Mouse (Mus musculus) ovary, postnatal 14 days (tissue): ENCODE measurements around the gene Clps.
A peak's percentile ranks its signal among the peaks of the same experiment; 100 is the strongest.
"Not testable (repeated sequence)": the region's sequence is repeated elsewhere in the genome, so short reads cannot be mapped to it uniquely, and the experiment has no call there.

Source experiments
- DNase-seq: peaks from one replicate; pipeline ENCODE4 v3.0.0; 2022; ENCODE audit warnings: low spot score

The Clps gene

DNA sequence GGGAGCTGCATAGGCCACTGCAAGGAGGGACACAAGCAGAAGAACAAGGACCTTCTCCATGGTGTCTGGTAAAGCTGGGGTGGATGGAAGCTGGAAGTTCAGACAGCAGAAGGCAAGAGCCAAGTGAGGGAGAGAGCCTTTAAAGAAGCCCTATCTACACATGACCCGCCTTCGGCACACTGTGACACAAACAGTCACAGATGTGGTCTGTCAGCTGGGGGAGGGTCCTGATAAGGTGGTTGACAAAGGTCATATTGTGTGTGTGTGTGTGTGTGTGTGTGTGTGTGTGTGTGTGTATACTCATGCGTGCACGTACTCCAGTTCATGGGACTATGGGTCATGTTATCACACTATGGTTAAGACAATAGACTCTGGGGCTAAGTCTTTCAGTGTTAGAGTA, at the start of gene Clps:
Gene Clps (minus strand): TSS at position 169 of the 400 bp plus-strand sequence.
- DNase-seq: no peak

DNA sequence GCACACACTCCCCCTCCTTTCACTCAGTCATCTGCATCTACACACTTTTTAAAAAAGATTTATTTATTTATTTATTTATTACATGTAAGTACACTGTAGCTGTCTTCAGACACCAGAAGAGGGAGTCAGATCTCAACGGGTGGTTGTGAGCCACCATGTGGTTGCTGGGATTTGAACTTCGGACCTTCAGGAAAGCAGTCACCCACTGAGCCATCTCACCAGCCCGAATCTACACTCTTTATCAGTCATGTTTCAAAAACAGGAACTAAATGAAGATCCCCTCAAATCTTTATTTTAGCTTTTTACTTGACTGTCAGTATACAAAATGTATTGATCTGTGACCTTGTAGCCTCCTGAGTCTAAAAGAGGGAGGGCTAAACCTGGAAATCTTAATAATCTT, 49.0 kb upstream of the Clps start:
- no peak for DNase-seq

DNA sequence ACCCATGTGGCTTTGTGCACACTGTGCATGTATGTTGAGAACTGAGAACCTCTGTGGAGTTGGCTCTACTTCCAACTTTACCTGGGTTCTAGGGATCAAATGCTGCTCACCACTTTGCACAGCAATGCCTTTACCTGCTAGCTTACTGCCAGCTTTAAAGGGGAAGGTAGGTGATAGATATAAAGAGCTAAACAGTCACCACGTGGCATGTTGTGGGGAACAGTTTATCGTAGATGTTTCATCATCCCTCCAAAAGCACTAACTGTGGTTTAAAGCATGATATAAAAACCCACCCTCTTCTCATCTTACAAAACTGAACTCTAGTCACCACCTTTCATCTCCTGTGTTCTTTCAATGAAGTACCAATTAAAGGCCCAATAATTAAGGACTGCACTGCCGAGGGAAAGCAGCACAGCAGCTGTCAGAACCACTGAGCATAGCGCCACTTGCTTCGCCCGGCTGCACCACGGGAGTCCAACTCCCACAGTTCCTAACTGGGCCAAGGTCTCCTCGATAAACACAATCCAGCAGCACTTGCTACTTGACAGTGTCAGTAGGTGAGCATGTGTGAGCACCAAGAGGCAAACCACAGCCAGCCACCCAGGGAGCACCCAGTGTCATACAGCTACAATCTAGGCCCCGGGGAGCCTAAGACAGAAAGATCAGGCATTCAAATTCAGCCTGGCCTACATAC, 41.1 kb upstream of the Clps start:
- DNase-seq: no peak

DNA sequence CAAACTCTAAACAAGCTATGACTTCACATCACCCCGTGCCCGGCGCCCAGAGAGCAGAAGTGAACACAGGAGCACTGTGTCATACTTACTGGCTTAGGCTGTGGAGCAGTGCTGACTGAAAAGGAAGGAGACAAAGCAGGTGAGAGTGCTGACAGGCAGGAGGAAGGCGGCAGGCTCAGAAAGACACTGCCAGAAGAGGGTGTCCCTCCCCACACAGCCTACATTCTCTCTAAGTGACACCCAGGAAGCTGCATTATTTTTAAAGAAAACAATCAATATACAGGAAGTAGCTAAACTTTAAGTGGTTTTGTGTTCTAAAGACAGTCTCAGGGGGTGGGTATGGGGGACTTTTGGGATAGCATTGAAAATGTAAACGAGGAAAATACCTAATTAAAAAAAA, 40.2 kb upstream of the Clps start:
- no peak for DNase-seq

DNA sequence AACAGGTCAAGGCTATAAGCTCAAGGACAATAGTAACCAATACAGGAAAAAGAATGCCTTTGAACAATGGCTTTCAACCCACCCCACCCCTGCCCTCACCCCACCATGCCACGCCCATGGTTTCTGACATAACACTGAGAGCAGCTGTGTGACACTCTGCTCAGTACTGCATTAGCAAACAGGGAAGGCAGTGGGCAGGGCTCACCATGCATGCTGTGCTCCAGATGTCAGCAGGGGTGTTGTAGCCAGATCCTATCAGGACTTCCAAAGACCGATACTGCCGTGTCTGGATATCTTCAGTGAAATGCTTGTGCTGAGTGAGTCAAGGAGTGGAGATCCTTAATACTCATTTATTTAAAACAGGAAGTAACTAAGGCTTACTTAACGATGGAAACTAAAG, 33.4 kb upstream of the Clps start:
- no peak for DNase-seq

GRCm38 (mm10) chr17:28592998-28593397, 32.4 kb upstream of the Clps start:
- peak; percentile 56 for DNase-seq

GRCm38 (mm10) chr17:28591476-28591875, 30.9 kb upstream of the Clps start:
- no peak for DNase-seq

- no peak for DNase-seq
Measured at GRCm38 (mm10) chr17:28590596-28590995, 30.0 kb upstream of the Clps start.

DNA sequence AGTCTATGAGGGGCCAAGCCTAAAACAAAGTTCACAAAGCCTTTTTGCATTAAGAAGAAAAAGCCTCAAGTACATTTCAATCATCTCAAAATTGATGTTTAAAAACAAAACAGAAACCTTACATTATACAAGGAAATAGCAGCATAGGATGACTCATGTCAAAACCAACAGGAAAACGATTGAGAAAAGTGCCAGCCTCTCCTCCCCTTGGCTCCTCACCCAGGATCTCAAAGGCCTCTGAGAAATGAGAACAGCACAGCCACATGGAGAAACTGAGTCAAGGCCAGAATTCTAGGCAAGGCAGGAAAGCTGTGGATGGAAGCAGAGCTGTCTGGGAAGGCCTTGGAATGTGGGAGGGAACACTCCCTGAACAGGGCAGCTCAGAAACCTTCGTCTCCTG, 28.0 kb upstream of the Clps start:
- no peak for DNase-seq

GRCm38 (mm10) chr17:28586509-28586908, 25.9 kb upstream of the Clps start:
- no peak for DNase-seq

DNA sequence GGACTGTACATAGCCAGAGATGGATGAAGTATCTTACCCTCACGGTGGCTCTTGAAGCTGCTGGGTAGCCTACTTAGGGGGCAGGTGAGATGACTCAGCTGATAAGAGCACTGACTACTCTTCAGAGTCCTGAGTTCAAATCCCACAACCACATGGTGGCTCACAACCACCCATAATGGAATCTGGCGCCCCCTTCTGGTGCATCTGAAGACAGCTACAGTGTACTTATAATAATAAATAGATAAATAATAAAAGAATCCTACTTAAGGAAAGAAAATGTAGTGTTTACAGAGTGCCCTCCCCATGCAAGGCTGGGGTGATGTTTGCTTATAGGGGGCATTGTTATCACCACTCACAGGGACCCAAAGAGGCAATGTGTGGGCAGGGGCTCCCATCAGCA, 20.5 kb upstream of the Clps start:
- no peak for DNase-seq

DNA sequence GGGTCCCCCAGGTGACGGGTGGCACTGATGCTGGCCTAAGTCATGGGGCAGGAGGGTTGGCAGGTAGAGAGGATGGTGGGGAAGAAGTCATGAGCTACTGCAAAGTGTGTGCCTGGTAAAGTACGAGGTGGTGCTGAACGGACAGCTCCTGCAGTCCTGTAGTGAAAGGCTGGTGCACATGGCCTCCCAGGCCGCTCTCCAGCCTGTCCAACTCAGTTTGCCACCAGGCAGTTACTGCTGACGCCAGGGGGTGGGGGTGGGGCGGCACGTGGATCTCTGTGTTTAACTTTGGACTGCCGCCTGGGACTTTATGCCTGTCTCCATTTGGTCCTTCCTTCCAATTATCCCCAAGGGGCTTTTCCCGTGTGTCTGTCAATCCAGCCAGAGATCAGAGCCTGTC, 19.8 kb upstream of the Clps start:
- peak; percentile 52 for DNase-seq

DNA sequence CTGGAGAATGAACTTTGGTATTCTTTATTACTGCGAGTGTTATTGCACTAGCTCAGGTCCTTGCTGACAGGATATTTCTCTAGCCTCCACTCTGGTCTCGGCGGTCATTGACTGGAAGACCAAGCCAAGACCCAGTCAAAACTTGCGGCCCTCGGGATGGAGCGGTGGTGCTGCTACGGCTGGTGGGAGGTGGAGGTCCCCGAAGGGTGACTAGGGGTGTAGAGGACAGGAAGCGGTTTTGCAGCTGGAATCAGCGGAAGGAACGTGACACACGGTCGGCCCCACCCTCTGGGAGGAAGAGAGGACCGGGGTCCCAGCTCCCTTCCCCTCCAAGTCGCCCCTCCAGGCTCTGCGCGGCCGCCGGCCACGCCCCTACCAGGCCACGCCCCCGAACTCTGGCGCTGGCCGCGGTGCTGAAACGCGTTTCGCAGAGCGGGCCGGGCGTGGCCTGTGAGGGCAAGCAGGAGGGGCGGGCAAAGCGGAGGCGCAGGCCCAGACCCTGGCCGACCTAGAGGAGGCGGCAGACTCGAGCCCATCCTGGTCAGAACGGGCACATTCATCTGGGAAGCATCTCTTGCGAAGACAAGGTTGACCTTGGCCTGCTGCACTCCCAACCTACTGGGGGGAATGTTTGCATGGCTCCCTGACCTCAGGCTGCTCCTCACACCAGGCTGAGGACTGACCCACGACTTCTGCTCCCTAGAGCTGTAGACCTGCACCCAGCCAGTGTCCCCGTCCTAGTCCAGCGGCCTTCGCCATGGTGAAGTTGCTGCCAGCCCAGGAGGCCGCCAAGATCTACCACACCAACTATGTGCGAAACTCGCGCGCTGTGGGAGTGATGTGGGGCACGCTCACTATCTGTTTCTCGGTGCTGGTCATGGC, 14.9 kb upstream of the Clps start, which contains the start of gene Lhfpl5:
Gene Lhfpl5 (plus strand): TSS at position 398 of the 882 bp plus-strand sequence.
- peak; percentile 43 for DNase-seq

GRCm38 (mm10) chr17:28572941-28573340, 12.4 kb upstream of the Clps start:
- no peak for DNase-seq

- no peak for DNase-seq
Measured at GRCm38 (mm10) chr17:28572521-28572920, 12.0 kb upstream of the Clps start.

- no peak for DNase-seq
Measured at GRCm38 (mm10) chr17:28571868-28572267, 11.3 kb upstream of the Clps start.

- no peak for DNase-seq
Measured at GRCm38 (mm10) chr17:28567541-28567940, 7.0 kb upstream of the Clps start.

DNA sequence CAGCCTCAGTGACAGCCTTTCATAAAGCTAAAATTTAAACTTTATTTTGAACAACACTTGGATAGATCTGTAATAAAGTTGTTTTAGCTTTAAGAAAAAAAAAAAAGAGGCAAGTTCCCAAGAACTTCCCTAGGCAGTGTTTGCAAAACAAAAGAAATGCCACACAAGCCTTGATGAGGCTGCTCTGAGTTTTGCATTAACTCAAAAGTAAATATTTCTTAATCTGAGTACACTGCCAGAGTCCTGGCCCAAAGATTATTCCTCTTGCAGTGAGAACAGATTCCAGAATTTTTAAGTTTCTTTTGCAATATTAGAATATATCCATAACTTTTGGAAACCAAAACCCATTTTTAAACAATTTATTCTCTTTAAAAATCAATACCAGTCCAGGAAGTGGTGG, 4.6 kb upstream of the Clps start:
- no peak for DNase-seq

DNA sequence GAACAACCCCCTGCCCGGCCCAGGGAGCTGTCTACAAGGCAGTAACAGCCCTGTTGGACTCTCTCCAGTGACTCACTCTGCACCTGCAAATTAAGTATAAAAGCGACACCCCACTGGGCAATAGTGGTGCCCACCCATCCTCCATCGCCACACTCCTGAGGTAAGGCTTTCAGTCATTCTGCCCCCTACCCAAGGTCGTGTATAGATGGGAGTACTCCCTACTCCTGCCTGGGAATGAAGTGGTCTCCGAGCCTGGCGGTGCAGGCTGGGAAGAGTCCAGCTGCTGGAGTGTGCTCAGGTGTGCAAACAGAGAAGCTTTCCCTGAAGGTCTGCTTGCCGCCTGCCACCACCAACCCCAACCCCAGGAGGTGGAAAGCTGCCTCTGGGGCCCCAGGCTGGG, 1.0 kb upstream of the Clps start:
- no peak for DNase-seq

DNA sequence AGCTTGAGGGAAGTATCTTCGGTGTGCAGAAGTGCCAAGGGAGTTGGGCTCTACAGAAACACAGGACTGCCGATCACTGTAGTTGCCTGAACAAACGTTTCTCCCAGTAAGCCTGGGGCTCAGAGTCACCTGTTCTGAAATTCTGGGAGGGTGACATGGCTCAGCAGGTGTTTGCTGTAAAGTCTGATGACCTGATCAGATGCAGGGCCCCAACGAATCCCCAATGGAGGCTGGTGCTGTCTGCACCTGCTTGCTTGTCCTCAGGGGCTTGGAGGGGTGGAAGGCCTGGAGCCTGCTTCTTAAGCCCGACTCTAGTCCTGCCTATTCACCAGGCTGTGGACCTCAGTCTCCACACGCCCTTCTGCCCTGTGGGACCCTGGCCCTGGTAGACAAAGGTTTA, 2.8 kb downstream of the Clps start:
- DNase-seq: no peak

- no peak for DNase-seq
Measured at GRCm38 (mm10) chr17:28556635-28557396, 3.8 kb downstream of the Clps start.

DNA sequence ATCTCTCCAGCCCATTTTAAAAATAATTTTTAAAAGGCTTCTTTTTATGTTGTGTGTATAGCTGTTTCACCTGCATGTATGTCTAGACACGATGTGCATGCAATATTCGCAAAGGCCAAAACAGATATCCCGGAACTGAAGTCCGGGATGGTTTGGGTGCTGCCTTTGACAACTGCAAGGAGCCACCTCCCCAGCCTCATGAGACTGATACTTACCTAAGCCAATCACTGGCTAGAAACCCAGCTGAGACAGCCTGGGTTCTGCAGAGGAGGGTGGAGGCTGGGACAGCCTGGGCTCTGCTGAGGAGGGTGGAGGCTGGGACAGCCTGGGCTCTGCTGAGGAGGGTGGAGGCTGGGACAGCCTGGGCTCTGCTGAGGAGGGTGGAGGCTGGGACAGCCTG, 6.5 kb downstream of the Clps start:
- DNase-seq: not testable (repeated sequence)
